Mouse (Mus musculus): ENCODE measurements at regions not wholly inside any gene's neighbourhood (a gene's known extent, or its start where the extent isn't known, plus 50 kb on each side); places are given as distances from the start of the nearest gene placed in this dataset.

GRCm38 (mm10) chr5:6103107-6103506 lies 354.0 kb upstream of the Steap1 start:
- peak; percentile 48 for DNase-seq

Data from heart, adult 11 months (tissue).